Mouse (Mus musculus): Measurements from ENCODE around the gene 1700016C15Rik.

Gene 1700016C15Rik

DNA sequence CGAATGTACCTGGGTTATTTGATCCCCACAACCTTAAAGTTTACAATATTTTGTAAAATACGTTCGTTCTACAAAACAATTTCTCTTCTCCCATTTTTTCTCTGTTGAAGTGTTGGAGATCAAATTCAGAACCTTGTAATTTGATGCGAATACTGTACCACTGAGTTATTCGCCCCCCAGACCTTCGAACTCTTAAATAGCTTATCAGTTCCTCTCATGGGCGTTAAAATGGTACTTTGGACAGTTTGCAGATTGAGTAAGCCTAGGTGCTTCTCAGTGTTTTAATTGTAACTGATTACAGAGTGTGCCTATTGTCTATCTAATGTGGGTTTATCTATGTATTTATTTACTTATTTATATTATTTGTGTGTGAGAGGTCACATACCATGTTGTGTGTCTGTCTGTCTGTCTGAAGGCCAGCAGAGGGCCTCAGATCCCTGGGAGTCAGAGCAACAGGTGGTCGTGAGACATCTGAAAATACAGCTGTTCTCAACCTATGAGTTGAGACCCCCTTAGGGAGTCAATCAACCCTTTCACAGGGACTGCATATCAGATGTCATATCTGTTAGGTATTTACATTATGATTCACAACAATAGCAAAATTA is 67.6 kb downstream of the 1700016C15Rik start:
- DNase-seq (ENCODE audit: low spot score in 2 of 2) = no peak
